Mouse (Mus musculus) heart, postnatal 36 days (tissue): ENCODE measurements around the gene Cbfa2t2. TPM values are rescaled to one million over a fixed set of nuclear protein-coding genes. Genes with fewer than 3 reads are reported as not detected.

Experiments
- DNase-seq, 2 experiments: peaks; one replicate each; pipeline ENCODE4 v3.0.0; 2021 to 2022
- intact Hi-C: fragments of 180-260 bp; cut with DNase I; formaldehyde crosslinking; loops from one replicate; pipeline ENCODE4 v1.15.1; 2025
- total RNA-seq, 2 experiments: library from RNA; stranded (reverse); gene quantifications; 2 replicates each; pipeline ENCODE4 v1.2.3; 2021

The Cbfa2t2 gene
- 10 to 100 TPM; 13.7 to 15.9 TPM for total RNA-seq

GRCm38 (mm10) chr2:154436458-154437190 lies at the start of gene Cbfa2t2:
Gene Cbfa2t2 (plus strand): TSS chr2:154436481.
- intact Hi-C loops = no loop called here
- peak in 1 of 2 experiments; percentile 55 for DNase-seq

GRCm38 (mm10) chr2:154390180-154390964 lies 45.9 kb upstream of the Cbfa2t2 start:
- peak; percentile 86 to 88 for DNase-seq
- intact Hi-C loops = no loop called here

- intact Hi-C loops = no loop called here
- no peak for DNase-seq
Observed at GRCm38 (mm10) chr2:154394602-154395001, 41.7 kb upstream of the Cbfa2t2 start.

- intact Hi-C loops = no loop called here
- DNase-seq = no peak
Observed at GRCm38 (mm10) chr2:154396529-154396928, 39.8 kb upstream of the Cbfa2t2 start.

DNA sequence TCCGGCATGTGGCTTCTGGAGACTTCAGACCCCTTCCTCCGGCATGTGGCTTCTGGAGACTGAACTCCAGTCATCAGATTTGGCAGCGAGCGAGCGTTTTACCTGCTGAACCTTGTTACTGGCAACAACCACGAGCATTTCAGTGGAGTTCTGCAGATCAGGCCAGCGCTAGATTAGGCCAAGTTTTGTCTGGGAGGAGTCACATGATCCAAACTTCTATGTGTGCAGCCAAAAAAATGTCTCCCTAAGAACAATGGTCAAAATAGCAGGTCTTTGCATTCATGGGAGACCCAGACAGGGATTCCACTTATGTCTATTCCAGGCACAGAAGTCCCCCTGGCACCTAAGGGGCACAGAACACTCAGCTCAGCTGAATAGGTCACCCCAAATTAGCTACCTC lies 38.0 kb upstream of the Cbfa2t2 start:
- no peak for DNase-seq

DNA sequence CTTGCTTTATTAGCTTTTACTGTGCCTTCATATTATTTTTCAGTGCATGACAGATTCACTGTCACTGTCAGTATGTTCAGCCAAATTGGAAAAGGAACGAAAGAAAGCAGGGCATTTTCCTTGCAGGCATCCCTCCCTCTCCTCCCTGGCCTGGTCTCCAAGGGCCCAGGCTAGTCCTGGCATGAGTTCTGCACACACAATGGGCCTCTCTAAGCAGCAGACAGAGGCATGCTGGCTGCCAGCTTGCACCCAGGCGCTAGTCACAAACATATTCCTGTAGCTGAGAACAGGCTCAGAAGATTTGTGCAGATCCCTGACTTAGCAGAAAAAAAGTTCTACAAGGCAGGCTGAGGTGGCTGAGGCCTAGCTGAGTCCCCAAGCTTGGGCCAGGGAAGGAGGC lies 37.0 kb upstream of the Cbfa2t2 start:
- intact Hi-C loops = no loop called here

More for the DNA sequence above, 38.0 kb upstream of the Cbfa2t2 start:
- intact Hi-C loops = no loop called here

DNA sequence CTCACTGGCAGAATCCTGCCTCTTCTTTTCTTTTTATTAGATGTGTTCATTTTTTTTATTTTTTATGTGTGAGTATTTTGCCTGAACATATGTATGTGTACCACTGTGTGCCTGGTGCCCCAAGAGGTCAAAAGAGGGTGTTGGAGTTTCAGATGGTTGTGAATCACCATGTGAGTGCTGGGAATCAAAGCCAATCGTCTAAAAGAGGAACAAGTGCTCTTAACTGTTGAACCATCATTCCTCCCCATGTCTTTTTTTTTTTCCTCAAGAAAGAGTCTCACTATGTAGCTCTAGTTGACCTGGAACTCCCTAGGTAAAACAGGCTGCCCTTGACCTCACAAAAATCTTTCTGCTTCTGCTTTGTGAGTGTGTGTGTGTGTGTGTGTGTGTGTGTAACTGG lies 34.3 kb upstream of the Cbfa2t2 start:
- no peak for DNase-seq
- intact Hi-C loops = no loop called here

More for the DNA sequence above, 37.0 kb upstream of the Cbfa2t2 start:
- no peak for DNase-seq

GRCm38 (mm10) chr2:154402811-154403210 lies 33.5 kb upstream of the Cbfa2t2 start:
- intact Hi-C loops = no loop called here
- peak; percentile 45 to 54 for DNase-seq

DNA sequence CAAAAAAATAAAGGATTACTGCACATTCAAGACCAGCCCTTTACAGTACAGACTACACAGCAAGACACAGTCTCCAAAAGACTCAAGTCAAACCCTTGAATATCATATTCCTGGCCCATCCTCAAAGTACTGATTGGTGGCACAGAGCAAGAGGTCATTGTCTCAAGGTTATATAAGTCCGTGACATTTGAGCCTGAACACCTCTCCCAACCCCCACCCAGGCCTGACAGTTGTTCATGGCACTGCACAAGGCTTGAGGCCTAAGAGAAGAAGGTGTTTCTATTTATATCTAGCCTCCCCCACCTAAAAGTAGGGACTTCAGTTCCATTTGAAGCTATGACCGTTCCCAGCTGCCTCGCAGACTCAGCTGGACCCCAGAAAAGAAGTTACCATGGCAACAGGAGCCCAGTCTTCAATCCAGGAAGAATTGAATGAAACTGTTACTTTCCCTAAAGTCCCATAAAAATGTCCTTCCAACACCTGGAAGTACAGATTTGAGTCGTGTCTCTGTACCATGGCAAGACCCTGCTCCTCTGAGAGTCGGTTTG lies 30.8 kb upstream of the Cbfa2t2 start:
- no peak for DNase-seq
- intact Hi-C loops = no loop called here

- intact Hi-C loops = no loop called here
- DNase-seq = peak in 1 of 2 experiments; percentile 24
Observed at GRCm38 (mm10) chr2:154407063-154407642, 29.1 kb upstream of the Cbfa2t2 start.

GRCm38 (mm10) chr2:154407643-154408445 lies 28.4 kb upstream of the Cbfa2t2 start, which contains the start of gene Snta1:
Gene Snta1 (minus strand): TSS chr2:154408099.
- peak; percentile 89 to 90 for DNase-seq
- intact Hi-C loops = no loop called here

GRCm38 (mm10) chr2:154410355-154410754 lies 25.9 kb upstream of the Cbfa2t2 start:
- peak; percentile 58 to 59 for DNase-seq
- intact Hi-C loops = no loop called here

DNA sequence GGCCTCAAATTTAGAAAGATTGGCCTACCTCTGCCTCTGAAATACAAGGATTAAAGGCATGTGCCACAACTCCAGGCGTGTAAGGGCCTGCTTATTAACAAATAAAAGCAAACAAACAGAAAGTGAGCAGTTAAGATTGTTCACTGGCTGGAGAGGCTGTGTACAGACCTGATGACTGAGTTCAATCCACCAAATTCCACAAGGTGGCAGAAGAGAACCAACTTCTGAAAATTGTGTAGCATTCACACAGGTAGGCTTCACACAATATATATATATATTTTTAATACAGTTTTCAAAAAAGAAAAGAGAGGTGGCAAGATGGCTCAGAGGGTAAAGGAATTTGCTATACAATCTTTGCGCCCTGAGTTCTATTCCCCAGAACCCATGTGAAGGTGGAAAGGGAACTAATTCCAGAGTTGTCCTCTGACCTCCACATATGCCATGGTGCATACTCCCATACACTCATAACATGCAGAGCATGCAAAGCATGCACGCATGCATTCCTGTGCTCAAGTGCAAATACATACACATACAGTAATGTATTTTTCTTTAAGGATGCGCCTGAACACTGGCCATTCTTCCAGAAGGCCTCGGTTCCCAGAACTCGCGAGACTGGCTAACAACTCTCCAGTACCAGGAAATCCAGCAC lies 24.1 kb upstream of the Cbfa2t2 start:
- no peak for DNase-seq
- intact Hi-C loops = no loop called here

DNA sequence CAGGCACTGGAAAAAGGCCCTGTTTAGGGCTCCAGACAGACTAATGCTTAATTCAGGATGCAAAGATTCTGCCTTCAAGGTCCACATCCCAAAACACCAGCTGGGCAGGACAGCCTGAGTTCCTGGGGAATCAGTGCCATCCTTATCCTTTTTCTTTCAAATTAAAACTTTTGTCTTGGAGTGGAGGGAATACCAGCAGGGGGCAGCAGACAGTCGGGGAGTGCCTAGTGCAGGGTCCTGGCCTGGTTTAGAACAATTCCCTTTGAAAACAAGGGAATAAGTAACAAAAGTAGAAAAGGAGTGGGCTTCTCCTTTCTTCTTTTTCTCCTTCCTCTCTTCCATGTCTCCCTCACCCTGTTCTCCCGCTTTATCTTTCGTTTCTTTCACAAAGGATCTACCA lies 19.2 kb upstream of the Cbfa2t2 start:
- DNase-seq = peak; percentile 74 to 86
- intact Hi-C loops = loop anchor here (2.0 kb wide), 3 partner anchors 122 to 526 kb away; partner anchors contain the start of genes 4930519P11Rik and Zfp341

GRCm38 (mm10) chr2:154418001-154418400 lies 18.3 kb upstream of the Cbfa2t2 start:
- intact Hi-C loops = no loop called here
- no peak for DNase-seq

- no peak for DNase-seq
- intact Hi-C loops = no loop called here
Observed at GRCm38 (mm10) chr2:154419631-154420515, 16.4 kb upstream of the Cbfa2t2 start.

GRCm38 (mm10) chr2:154420942-154421731 lies 15.1 kb upstream of the Cbfa2t2 start:
- no peak for DNase-seq
- intact Hi-C loops = no loop called here

GRCm38 (mm10) chr2:154422181-154422580 lies 14.1 kb upstream of the Cbfa2t2 start:
- intact Hi-C loops = no loop called here
- no peak for DNase-seq
